Comparison of ENCODE assay signal across 39 mouse cellular contexts in genomic region chr14:26899490-26899889, GRCm38 (mm10). TPM values are rescaled to one million over a fixed set of nuclear protein-coding genes. Genes with fewer than 3 reads are reported as not detected.
"Had no signal": no experiment of that assay in that cellular context is flagged by ENCODE, and none has a peak within 500 bp of the region (broad histone marks: within the 10 kb centered on the region; RNA-seq: fewer than 3 reads in every experiment).

No protein-coding gene starts in this region.

- H3K9ac ChIP-seq: limb, embryonic 12.5 days; limb, embryonic 13.5 days; limb, embryonic 15.5 days; liver, embryonic 12.5 days; liver, embryonic 13.5 days; liver, embryonic 14.5 days; liver, embryonic 15.5 days; liver, postnatal 0 days; lung, embryonic 14.5 days; lung, embryonic 15.5 days; midbrain, embryonic 12.5 days; midbrain, embryonic 13.5 days; midbrain, embryonic 15.5 days; neural tube, embryonic 12.5 days; neural tube, embryonic 13.5 days had no signal

- ATAC-seq: liver, embryonic 12.5 days; liver, postnatal 0 days; lung, postnatal 0 days; midbrain, embryonic 13.5 days; midbrain, embryonic 15.5 days; midbrain, embryonic 16.5 days had no signal

- H3K36me3 ChIP-seq: limb, embryonic 10.5 days; limb, embryonic 12.5 days; limb, embryonic 13.5 days; limb, embryonic 15.5 days; liver, embryonic 12.5 days; liver, embryonic 13.5 days; liver, embryonic 15.5 days; lung, embryonic 15.5 days; midbrain, embryonic 10.5 days; midbrain, embryonic 12.5 days; midbrain, embryonic 13.5 days; midbrain, embryonic 15.5 days; neural tube, embryonic 12.5 days; neural tube, embryonic 13.5 days had no signal

- H3K4me2 ChIP-seq: limb, embryonic 12.5 days; limb, embryonic 13.5 days; limb, embryonic 15.5 days; liver, embryonic 11.5 days; liver, embryonic 12.5 days; liver, embryonic 13.5 days; liver, embryonic 15.5 days; lung, embryonic 14.5 days; lung, embryonic 15.5 days; midbrain, embryonic 11.5 days; midbrain, embryonic 12.5 days; midbrain, embryonic 13.5 days; midbrain, embryonic 15.5 days; neural tube, embryonic 12.5 days; neural tube, embryonic 13.5 days had no signal

- DNase-seq: left cerebral cortex, postnatal 4 days; liver; liver, embryonic 13.5 days; liver, postnatal 0 days; lung, adult 18-20 months; lung, adult 2 months; lung, embryonic 14.5 days; lung, postnatal 10 days; lung, postnatal 14 days; lung, postnatal 36 days; lung, postnatal 4 days; midbrain, embryonic 14.5 days had no signal

- H3K27ac ChIP-seq: limb, embryonic 10.5 days; limb, embryonic 12.5 days; limb, embryonic 13.5 days; limb, embryonic 15.5 days; liver, embryonic 12.5 days; liver, embryonic 13.5 days; liver, embryonic 14.5 days; liver, embryonic 15.5 days; lung, embryonic 15.5 days; macrophage; midbrain, embryonic 10.5 days; midbrain, embryonic 12.5 days; midbrain, embryonic 13.5 days; midbrain, embryonic 15.5 days; neural tube, embryonic 12.5 days; neural tube, embryonic 13.5 days had no signal

- H3K4me1 ChIP-seq: limb, embryonic 10.5 days; limb, embryonic 12.5 days; limb, embryonic 13.5 days; limb, embryonic 15.5 days; liver, embryonic 12.5 days; liver, embryonic 13.5 days; liver, embryonic 15.5 days; lung, embryonic 15.5 days; midbrain, embryonic 10.5 days; midbrain, embryonic 12.5 days; midbrain, embryonic 13.5 days; midbrain, embryonic 15.5 days; neural tube, embryonic 12.5 days; neural tube, embryonic 13.5 days had no signal

- H3K9me3 ChIP-seq: limb, embryonic 10.5 days; limb, embryonic 12.5 days; limb, embryonic 13.5 days; limb, embryonic 15.5 days; liver, embryonic 12.5 days; liver, embryonic 13.5 days; liver, embryonic 15.5 days; lung, embryonic 15.5 days; megakaryocyte, embryonic 14.5 days; midbrain, embryonic 10.5 days; midbrain, embryonic 12.5 days; midbrain, embryonic 13.5 days; midbrain, embryonic 15.5 days; neural tube, embryonic 12.5 days; neural tube, embryonic 13.5 days had no signal

- H3K27me3 ChIP-seq: limb, embryonic 12.5 days; limb, embryonic 13.5 days; limb, embryonic 15.5 days; liver, embryonic 12.5 days; liver, embryonic 13.5 days; liver, embryonic 15.5 days; lung, embryonic 15.5 days; midbrain, embryonic 12.5 days; midbrain, embryonic 13.5 days; midbrain, embryonic 15.5 days; neural tube, embryonic 12.5 days; neural tube, embryonic 13.5 days had no signal

- H3K4me3 ChIP-seq: limb, embryonic 10.5 days; limb, embryonic 12.5 days; limb, embryonic 13.5 days; limb, embryonic 15.5 days; liver, embryonic 12.5 days; liver, embryonic 13.5 days; liver, embryonic 15.5 days; lung, embryonic 15.5 days; megakaryocyte, embryonic 14.5 days; midbrain, embryonic 10.5 days; midbrain, embryonic 12.5 days; midbrain, embryonic 13.5 days; midbrain, embryonic 15.5 days; myocyte; neural tube, embryonic 12.5 days; neural tube, embryonic 13.5 days had no signal

RNA-seq across cellular contexts. Expression of gene Asb14, which starts 5.1 kb away (rescaled TPM):
- total RNA-seq: left cerebral cortex, postnatal 25 days; left cerebral cortex, postnatal 4 days; megakaryocyte progenitor cell, adult 5-6 weeks; megakaryocyte, adult 5-6 weeks; midbrain, postnatal 0 days had no signal
- polyA plus RNA-seq: limb, embryonic 12.5 days; liver, adult 2 months; liver, embryonic 11.5 days; liver, embryonic 12.5 days; liver, embryonic 13.5 days; liver, embryonic 14.5 days; liver, embryonic 15.5 days; liver, postnatal 0 days; lung, embryonic 14.5 days; macrophage; midbrain, embryonic 10.5 days; midbrain, embryonic 11.5 days; midbrain, embryonic 12.5 days; midbrain, embryonic 13.5 days; neural tube, embryonic 11.5 days had no signal
